Mouse (Mus musculus) gastrocnemius, adult 2 months (tissue): Measurements from ENCODE around the gene Gm9999. TPM values are rescaled to one million over a fixed set of nuclear protein-coding genes. Genes with fewer than 3 reads are reported as not detected.
A peak's percentile ranks its signal among the peaks of the same experiment; 100 is the strongest.
"Not testable (repeated sequence)": the region's sequence is repeated elsewhere in the genome, so short reads cannot be mapped to it uniquely, and the experiment has no call there.

Experiments used
- DNase-seq: peaks from one replicate; pipeline ENCODE4 v3.0.0; 2022
- H3K27ac ChIP-seq: fragments of 200-600 bp; 2 replicates; pipeline ENCODE4 v1.8.1; 2022; ENCODE audit warnings: mild to moderate bottlenecking
- H3K4me3 ChIP-seq: fragments of 200-600 bp; 2 replicates; pipeline ENCODE4 v1.8.1; 2022; ENCODE audit warnings: mild to moderate bottlenecking, moderate library complexity
- CTCF ChIP-seq: fragments of 200-600 bp; IDR thresholded peaks from 2 replicates; pipeline ENCODE4 v1.8.1; 2022; ENCODE audit warnings: antibody characterized with exemption, mild to moderate bottlenecking, moderate library complexity
- intact Hi-C: fragments of 180-260 bp; cut with DNase I; formaldehyde crosslinking; loops from one replicate; pipeline ENCODE4 v1.15.1; 2025
- total RNA-seq, 2 experiments: library from RNA; stranded (reverse); gene quantifications; 2 replicates each; pipeline ENCODE4 v1.2.3; 2021

Gm9999 gene
- total RNA-seq, 2 experiments from 2014 or later: not detected

GRCm38 (mm10) chr7:47020956-47021355, 37.6 kb downstream of the Gm9999 start:
- no peak overlapping the region for H3K4me3 ChIP-seq

DNA sequence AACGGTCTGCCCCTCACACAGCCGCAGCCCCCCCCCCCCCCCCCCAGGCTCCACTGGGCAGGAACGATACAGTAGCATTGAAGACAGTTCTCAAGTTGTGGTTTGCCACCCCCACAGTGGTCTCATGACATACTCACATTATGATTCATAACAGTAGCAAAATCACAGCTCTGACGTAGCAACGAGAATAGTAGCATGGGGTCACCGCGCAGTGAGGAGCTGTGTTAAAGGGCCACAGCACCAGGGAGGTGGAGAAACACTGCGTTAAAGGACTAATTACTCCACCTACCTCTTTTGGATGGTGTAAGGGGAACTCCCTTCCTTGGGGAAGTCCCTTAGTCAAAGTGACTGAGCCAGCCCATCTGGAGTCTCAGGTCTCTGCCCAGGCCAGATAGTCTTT, 39.1 kb downstream of the Gm9999 start:
- intact Hi-C loops: no loop called here
- H3K4me3 ChIP-seq: no peak overlapping the region
- TF ChIP-seq CTCF: no peak
- H3K27ac ChIP-seq: no peak overlapping the region
- DNase-seq: no peak

More at GRCm38 (mm10) chr7:47020956-47021355, 37.6 kb downstream of the Gm9999 start:
- intact Hi-C loops: no loop called here
- DNase-seq: no peak
- H3K27ac ChIP-seq: no peak overlapping the region
- no peak for TF ChIP-seq CTCF

- intact Hi-C loops: loop anchor here (1.0 kb wide), 2 partner anchors 58 to 127 kb away; no protein-coding TSS in a partner anchor
- TF ChIP-seq CTCF: peak; percentile 98
- Histone ChIP-seq H3K4me3 (no peak overlapping the region), H3K27ac (no peak overlapping the region)
- DNase-seq: peak; percentile 85
Observed at GRCm38 (mm10) chr7:47023530-47023929, 40.1 kb downstream of the Gm9999 start.

DNA sequence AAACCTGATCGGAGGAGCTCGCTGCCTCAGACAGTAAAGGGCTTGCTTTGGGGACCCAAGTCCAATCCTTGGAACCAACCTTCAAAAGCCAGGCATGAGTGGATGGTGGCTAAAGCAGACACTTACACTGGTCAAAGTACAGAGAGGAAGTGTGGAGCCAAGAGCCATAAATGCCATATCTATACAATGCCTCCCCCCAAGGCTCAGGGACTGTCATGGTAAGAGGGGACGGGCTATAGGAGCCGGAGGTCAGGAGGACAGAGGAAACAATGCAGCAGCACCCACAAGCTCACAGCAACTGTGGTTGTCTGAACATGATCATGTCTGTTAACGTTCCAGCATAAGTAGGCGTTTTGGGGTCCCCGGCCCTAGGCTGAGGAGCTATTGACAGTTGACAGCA, 41.1 kb downstream of the Gm9999 start:
- intact Hi-C loops: no loop called here
- Histone ChIP-seq H3K4me3 (no peak overlapping the region), H3K27ac (no peak overlapping the region)
- no peak for TF ChIP-seq CTCF
- no peak for DNase-seq

DNA sequence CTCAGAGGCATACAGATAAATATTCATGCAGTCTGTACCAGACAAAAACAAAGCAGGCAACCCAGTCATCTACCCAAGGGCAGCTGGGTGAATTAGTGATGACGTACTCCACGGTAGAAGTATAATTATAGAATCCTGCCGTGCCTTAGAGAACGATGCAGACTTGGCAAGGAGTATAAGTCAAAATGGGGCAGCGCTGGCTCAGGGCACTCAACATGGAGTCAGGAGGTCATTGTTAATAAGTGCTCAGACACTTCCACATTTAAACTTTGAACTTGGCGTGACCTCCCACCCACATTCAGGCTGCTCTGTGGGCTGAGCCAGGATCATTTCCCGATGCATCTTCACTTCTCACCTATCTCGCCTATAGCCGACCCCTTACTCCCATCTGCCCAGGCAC, 42.0 kb downstream of the Gm9999 start:
- no peak overlapping the region for H3K27ac ChIP-seq

DNA sequence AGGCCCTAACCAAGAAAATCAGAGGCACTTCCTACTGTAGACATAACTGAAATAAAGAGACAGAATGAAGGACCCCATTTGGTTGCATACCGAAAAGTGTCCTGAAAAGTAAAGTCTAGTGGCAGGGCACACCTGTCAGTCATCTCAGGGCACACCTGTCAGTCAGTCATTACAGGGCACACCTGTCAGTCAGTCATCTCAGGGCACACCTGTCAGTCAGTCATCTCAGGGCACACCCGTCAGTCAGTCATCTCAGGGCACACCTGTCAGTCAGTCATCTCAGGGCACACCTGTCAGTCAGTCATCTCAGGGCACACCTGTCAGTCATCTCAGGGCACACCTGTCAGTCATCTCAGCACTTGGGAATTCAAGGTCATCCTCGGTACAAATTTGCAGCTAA, 43.5 kb downstream of the Gm9999 start:
- intact Hi-C loops, H3K27ac ChIP-seq, H3K4me3 ChIP-seq, DNase-seq: not testable (repeated sequence)

More for the DNA sequence above, 42.0 kb downstream of the Gm9999 start:
- DNase-seq: no peak
- no peak for TF ChIP-seq CTCF
- H3K4me3 ChIP-seq: no peak overlapping the region
- intact Hi-C loops: no loop called here

GRCm38 (mm10) chr7:47027520-47027919, 44.1 kb downstream of the Gm9999 start:
- DNase-seq: no peak
- intact Hi-C loops: no loop called here
- H3K27ac ChIP-seq: no peak overlapping the region
- no peak overlapping the region for H3K4me3 ChIP-seq
- TF ChIP-seq CTCF: no peak

- Histone ChIP-seq H3K27ac (no peak overlapping the region), H3K4me3 (no peak overlapping the region)
- no peak for TF ChIP-seq CTCF
- no peak for DNase-seq
- intact Hi-C loops: no loop called here
Observed at GRCm38 (mm10) chr7:47030517-47031193, 47.3 kb downstream of the Gm9999 start.

GRCm38 (mm10) chr7:47031371-47031770, 48.0 kb downstream of the Gm9999 start:
- no peak for DNase-seq
- intact Hi-C loops: no loop called here

GRCm38 (mm10) chr7:47034785-47035384, 51.5 kb downstream of the Gm9999 start:
- DNase-seq: no peak
- TF ChIP-seq CTCF: no peak
- H3K27ac ChIP-seq: no peak overlapping the region

More at GRCm38 (mm10) chr7:47031371-47031770, 48.0 kb downstream of the Gm9999 start:
- H3K27ac ChIP-seq: no peak overlapping the region
- TF ChIP-seq CTCF: no peak
- H3K4me3 ChIP-seq: no peak overlapping the region

DNA sequence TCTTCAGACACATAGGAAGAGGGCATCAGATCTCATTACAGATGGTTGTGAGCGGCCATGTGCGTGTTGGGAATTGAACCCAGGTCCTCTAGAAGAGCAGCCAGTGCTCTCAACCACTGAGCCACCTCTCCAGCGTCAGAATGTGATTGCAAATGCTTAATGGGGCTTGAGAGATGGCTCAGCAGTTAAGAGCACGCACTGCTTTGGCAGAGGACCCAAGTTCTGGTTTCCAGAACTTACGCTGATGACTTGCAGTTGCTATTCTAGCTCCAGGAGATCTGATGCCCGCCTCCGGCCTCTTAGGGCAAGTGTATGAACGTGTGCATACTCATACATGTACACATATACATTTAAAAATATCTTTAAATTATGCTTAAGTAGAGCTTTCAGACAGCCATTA, 52.0 kb downstream of the Gm9999 start:
- Histone ChIP-seq H3K4me3 (no peak overlapping the region), H3K27ac (no peak overlapping the region)
- intact Hi-C loops: no loop called here
- no peak for TF ChIP-seq CTCF
- DNase-seq: peak; percentile 62

More at GRCm38 (mm10) chr7:47034785-47035384, 51.5 kb downstream of the Gm9999 start:
- intact Hi-C loops: no loop called here
- H3K4me3 ChIP-seq: no peak overlapping the region

Other genes starting within 250 kb of the Gm9999 start
- gene Saa1, start 240.6 kb upstream of the Gm9999 start, total RNA-seq: not detected
- not detected for gene Saa2, start 231.8 kb upstream of the Gm9999 start, total RNA-seq
- gene Hps5, start 187.5 kb upstream of the Gm9999 start, total RNA-seq: 10 to 100 TPM in 1 of 2 experiments, 1 to 10 TPM in 1; 9.7 to 11.3 TPM
- gene Gtf2h1, start 187.5 kb upstream of the Gm9999 start, total RNA-seq: 10 to 100 TPM; 17.7 to 18.6 TPM
- 1,000 to 10,000 TPM; 2,441 to 2,897 TPM for gene Ldha, start 142.1 kb upstream of the Gm9999 start, total RNA-seq
- gene Ldhc, start 122.4 kb upstream of the Gm9999 start, total RNA-seq: not detected
- 10 to 100 TPM; 49.8 to 50.6 TPM for gene Tsg101, start 63.6 kb upstream of the Gm9999 start, total RNA-seq
- 10 to 100 TPM; 11.2 to 11.9 TPM for gene Uevld, start 25.1 kb upstream of the Gm9999 start, total RNA-seq
- gene Spty2d1, start 24.8 kb downstream of the Gm9999 start, total RNA-seq: 1 to 10 TPM; 4.1 to 5.7 TPM
- 1 to 10 TPM; 4.0 to 4.8 TPM for gene Tmem86a, start 67.0 kb downstream of the Gm9999 start, total RNA-seq
- gene Ptpn5, start 150.1 kb downstream of the Gm9999 start, total RNA-seq: not detected
- gene Mrgpra6, start 221.3 kb downstream of the Gm9999 start, total RNA-seq: not detected